Mouse (Mus musculus) NIH3T3 (cell line): ENCODE measurements at regions not wholly inside any gene's neighbourhood (a gene's known extent, or its start where the extent isn't known, plus 50 kb on each side); places are given as distances from the start of the nearest gene placed in this dataset.

Source experiments
- DNase-seq: peaks from one replicate; pipeline ENCODE4 v3.0.0-alpha.2; 2012; ENCODE audit warnings: low read depth

DNA sequence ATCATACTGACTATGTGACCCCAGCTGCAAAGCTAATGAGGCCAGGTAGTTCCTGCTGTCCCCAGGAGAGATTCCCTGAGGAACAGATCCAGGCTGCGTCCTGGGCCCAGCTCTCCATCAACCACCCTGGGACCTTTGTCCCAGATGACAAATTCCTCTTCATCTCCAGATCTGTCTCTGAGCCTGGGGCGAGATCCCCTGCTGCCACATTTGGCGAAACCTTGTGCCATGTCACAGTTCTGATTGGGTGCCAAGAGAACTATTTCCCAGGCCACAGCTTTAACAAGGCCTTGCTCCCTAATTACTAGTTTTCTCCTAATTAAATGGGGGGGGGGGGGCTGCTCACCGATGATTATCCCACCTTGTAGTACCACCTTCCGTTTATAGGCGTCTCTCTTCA lies 70.6 kb upstream of the Hes1 start:
- DNase-seq, result no peak

DNA sequence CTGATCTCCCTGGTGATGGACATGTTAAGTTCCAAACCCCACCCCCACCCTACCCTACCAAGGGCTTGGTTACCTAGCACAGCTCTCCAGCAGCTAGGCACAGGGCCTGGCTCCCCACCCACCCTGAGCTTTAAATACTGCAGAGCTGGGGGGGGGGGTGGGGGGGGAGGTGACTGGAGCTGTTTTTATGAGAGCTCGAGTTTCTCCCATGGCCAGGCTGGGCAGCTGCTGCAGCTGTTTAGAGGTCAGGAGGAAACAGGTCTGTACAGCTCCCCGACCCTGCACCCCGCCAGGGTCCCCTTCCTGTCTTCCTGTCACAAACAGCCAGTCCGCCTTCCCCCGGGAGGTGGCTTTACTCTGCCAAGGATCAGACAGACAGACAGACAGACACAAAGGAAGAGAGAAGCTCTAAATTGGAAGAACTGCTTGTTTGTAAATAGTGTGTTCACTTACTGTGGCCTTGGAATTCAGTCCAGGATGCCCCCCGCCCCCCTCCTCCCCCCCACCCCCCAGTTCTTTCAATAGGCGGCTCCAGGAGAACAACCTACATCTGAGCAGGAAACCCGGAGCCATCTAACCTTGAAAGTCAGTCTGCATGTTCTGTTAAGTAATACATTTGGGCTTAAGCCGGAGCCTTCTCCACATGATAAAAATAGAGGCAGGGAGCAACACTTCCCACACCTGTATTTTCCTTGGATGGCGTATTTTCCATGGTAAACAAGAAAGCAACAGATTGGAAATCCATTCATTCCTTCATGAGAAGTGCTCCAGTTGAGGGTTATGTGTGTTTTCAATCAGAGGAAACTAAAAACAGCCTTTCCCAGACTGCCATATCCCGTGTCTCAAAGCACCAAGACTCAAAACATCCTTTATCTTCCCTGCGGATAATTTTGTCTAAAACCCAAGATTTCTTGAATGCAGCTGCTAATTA lies 67.8 kb upstream of the Hes1 start:
- DNase-seq, result no peak

DNA sequence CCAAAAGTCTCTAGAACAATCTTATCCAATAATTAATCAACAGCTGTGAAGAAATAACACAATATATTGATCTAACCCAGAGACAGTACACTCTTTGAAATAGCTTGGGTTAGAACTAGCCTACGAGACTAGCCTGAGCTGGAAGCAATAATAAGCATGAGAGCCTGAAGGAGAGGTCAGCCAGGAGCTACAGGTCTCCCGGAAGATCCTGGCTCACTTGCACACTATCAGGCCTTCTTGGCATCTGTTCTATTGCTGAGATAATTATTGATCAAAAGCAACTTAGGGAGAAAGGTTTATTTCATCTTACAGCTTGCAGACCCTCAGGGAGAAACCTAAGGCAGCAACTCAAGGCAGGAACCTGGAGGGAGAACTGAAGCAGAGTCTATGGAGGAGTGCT lies 64.0 kb upstream of the Hes1 start:
- DNase-seq, result no peak

DNA sequence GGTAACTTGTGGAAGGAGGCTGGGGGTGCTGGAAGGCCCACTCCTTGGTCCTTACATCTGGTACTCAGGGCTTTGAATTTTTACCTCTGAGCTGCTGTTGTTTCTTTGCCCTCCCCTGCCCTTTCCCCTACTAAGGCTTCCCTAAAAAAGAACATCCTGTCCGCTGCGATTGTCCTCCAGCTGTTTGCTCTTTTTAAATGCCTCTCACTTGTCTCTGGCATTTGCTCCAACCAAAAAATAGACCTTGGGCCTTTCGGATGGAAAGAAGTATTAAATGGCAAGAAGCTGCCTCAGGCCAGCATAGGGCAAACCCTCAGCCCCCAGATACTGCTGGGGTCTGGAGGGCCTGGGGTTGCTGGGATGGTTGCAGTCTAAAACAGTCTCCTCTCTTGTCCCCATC lies 59.1 kb upstream of the Hes1 start:
- no peak for DNase-seq

DNA sequence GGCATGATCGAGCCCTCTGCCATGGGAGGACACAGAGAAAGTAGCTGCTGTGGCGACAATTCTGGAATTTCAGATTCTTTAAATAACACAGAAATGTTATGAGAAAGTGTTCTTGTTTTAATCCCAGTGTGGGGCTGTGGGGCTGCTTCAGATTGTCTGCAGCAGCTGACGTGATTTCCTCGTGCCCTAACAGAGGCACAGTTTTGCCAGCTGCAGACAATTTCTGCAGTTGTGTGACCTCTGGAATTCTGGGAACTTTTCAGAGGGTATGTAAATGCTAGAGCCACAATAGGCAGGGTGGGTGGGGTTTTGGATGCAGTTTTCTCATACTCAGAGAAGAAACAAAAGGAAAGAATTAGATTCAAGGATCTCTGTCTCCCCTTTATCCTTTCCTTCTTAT lies 57.4 kb upstream of the Hes1 start:
- no peak for DNase-seq

DNA sequence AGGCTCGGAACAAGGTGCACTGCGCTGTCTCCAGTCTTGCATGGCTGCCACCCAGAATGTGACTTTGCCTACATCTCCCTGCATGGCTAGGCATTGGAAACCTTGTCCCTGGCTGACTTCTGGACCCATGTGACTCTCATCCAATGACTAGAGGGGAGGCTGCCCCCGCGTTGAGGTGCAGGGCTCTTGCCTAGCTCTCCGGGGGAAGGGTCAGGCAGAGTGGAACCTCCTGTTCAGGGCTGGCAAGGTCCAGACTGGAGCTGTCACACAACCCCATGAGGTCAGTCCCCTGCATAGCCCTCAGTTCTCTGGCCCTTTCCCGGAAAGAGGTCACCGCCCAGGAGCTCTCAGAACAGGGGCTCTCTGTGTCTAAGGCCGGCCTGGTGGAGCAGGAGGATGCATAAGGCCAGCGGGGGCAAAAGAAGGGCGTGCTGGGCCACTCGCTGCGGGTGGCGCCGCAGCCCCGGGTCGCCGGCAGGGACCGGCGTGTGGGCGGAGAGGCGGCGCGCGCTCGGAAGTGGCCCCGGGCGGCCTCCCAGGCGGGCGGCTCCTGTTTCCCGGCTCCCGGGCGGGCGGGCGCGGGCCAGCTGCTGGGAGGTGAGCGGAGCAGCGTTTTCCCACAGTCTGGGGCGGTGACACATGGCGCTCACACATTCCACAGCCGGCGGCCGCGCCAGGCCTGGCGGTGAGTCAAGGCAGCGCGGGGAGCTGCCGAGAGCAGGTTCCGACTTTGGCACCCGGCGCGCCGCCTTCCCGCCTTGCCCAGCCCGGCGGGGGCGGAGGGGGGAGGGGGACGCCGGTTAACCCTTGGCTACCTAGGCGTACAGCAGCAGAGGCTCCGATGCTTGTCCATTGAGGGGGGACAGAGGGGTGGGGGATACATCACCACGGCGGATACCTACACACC lies 55.5 kb upstream of the Hes1 start:
- peak; percentile 89 for DNase-seq

DNA sequence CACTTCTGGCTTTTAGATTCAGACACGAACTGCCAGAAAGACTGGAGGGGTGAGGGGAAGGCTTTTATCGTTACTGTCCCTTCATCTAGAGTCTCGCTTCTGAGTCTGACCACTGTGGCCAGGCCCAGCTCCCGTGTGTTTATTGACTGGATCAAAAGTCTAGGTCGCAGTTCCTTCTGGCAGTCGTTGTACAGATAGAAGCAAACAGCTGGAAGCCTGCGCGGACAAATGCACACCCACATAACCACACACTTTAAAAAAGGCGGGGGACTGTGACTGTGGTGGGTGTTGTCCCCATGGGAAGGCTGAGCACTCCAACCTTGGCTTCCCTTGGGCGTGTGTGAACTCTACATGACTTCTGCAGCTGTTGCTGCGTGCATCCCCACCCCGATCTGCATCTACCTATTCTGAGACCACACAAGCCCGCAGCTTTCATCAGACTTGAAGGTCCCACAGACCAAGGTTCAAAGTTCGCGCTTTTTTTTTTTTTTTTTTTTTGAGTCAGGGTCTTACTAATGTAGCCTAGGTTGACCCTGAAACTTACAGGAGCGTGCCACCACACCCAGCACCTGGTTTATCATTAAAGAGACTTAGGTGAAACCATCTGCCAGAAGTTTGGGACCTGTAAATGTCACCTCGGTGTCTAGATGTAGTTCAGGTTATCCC lies 54.5 kb upstream of the Hes1 start:
- DNase-seq, result no peak

DNA sequence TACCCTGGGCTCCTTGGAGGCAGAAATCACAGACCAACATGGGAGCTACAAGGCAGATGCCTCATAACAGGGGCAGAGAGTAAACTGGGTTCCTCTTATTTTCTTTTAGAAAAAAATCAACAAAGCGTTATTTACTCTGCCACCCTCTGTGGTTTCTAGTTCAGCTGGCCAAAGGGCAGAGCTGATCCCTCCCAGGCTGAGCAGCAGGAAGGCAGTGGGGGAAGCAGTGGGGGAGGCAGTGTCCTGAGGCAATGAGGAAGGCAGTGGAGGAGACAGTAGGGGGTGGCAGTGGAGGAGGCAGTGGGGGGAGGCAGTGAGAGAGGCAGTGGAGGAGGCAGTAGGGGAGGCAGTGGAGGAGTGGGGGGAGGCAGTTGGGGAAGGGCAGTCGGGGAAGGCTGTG lies 51.1 kb upstream of the Hes1 start:
- DNase-seq, result no peak

DNA sequence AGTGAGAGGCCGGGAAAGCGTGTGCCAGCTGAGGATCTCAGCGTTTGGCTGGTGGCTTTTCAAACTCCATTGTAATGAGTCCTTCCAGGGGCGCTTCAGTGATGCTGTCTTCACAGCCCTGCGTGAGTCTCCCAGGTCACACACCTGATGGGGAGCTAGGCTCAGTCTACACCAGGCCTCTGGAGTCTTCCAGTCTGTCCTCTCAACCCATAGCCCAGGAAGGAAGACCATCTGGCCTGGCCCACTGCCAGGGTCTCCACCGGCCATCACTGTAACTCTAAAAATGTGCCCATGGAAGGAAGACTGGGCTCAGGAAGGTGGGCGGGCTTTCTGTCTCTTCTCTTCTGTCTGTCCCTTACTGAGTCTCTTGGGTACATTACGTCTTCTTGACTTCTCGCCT lies 50.2 kb upstream of the Hes1 start:
- DNase-seq, result no peak
